Mouse (Mus musculus) stomach, postnatal 0 days (tissue): ENCODE data around the gene Olfr525.

Experiments used
- CTCF ChIP-seq: IDR thresholded peaks from 2 replicates; pipeline ENCODE4 v1.5.1; 2016; ENCODE audit warnings: antibody characterized with exemption, low read depth, mild to moderate bottlenecking, moderate library complexity
- EP300 ChIP-seq: optimal IDR thresholded peaks from 2 replicates; pipeline ENCODE3; 2016; ENCODE audit warnings: antibody characterized with exemption

- TF ChIP-seq CTCF: no peak
- TF ChIP-seq EP300: no peak
These were observed 53.6 kb downstream of the Olfr525 start for GRCm38 (mm10) chr7:140374300-140374699.
